Mouse (Mus musculus): ENCODE measurements around the gene Tmem127.
"Not testable (repeated sequence)": the region's sequence is repeated elsewhere in the genome, so short reads cannot be mapped to it uniquely, and the experiment has no call there.

Tmem127 gene

DNA sequence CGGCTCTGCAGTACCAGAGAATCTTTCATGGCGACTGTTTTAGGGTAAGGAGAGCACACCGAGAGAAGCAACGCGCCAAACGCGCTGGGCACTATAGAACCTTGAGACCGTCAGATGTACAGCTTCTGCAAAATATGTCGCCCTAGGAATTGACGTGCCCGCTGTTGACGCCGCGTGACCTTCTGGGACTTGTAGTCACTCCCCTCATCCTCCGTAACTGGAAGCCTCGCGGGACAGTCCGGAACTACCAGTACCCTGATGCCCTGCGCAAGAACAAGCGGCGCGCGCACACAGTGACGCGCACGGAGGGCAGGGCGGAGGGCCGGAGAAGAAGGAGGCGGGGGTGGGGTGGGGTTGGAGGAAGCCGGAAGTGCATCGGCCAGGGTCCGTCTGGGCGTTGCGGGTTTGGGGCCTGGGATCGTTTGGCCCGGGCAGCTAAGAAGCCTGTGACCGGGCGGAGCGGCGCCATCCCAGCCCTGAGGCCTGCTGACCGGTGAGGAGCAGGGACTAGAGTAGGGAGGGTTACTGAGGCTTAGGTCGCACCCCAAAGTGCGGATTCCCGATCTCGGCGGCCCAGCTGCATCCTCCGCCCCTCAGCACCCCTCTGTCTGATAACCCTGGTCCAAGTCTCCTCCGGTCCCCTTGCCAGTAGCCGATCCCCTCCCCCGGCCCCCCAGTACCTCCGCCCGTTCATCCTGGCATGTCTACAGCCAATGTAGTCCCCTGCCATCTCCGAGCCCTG lies at the start of gene Tmem127, which contains the start of gene Ciao1:
Tmem127 (plus strand) TSS at position 317 of the 742 bp plus-strand sequence.
Ciao1 (minus strand) TSS at position 225 of the 742 bp plus-strand sequence.
- DNase-seq (ENCODE audit: low read depth, low spot score), result peak; percentile 99

DNA sequence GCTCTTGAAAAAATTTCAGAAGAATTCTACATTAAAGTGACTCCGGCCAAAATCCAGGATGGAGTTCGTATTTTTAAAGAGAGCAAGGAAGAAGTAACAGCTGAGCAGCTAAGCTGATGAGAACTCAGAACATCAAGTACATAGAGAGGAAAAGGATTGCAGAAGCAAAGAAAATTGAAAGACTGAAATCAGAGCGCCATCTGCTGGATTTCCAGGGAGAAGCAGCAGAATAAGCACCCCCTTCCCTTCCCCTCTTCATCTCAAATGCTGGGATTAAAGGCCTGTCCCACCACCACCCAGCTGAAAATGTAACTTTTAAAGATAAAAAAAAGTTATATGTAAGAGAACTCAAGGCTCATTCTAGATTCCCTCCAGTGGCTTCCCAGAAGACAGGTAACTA lies 42.8 kb upstream of the Tmem127 start:
- DNase-seq (ENCODE audit: low read depth, low spot score), result peak; percentile 48

DNA sequence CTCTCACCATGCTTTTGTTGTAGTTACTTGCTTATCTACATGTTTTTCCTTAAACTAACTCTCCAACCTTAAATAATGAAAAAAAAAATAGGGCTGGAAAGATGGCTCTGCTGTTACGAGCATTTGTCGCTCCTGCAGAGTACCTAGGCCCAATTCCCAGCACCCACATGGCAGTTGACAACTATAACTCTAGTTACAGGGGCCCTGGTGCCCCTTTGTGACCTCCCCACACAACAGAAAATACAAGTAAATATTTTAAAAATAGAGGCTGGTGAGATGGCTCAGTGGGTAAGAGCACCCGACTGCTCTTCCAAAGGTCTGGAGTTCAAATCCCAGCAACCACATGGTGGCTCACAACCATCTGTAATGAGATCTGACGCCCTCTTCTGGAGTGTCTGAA lies 41.8 kb upstream of the Tmem127 start:
- not testable (repeated sequence) for DNase-seq (ENCODE audit: low read depth, low spot score)

DNA sequence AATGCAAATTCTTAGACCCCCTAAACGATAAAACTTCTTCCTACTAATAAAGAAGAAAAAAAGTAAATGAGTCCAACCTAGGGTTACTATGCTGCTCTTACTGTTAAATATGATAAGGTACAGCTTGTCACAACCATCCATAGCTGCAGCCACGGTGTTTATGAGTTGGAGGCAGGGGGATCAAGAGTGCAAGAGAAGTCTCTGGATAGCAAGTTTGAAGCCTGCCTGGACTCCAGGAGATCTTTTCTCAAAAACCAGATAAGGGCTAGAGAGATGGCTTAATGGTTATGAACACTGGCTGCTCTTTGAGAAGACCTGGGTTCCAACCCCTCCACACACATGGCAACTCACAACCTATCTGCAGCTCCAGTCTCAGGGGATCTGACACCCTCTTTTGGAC lies 40.8 kb upstream of the Tmem127 start:
- DNase-seq (ENCODE audit: low read depth, low spot score), result no peak

DNA sequence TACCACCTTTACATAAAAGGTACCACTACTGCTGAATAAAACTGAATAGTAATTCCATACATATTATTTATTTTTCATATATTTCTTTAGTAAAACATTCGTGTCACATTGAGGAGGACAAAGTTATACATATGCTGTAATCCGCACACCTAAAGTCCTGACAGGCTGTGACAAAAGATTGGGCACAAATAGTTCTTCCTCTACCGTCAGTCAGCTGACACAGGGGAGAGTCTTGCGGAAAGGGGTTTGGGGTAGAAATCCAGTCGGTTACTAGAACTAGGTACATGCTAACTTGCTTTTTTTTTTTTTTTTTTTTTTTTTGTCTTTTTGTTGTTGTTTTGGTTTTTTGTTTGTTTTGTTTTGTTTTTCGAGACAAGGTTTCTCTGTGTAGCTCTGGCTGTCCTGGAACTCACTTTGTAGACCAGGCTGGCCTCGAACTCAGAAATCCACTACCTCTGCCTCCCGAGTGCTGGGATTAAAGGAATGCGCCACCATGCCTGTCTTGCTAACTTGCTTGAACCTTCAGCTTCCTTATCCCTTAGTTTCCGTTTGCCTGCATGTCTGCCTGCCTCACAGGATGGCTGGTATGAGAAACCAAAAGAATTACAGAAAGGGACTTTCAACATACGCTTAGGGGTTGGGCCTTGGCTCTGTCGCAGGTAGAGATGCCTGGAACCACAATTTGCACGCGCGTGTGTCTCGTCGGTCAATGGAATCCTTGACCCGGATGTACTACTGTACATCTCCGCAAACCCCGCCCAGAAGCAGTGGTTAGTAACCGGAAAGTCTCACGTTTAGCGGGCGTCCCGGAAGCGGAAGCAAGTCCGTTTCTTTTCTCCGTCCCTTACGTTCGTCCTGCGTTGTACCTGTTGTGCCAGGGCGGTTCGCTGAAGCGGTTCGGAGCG lies 39.9 kb upstream of the Tmem127 start, which contains the start of the genes 1810024B03Rik and Snrnp200:
1810024B03Rik (minus strand) TSS at position 734 of the 905 bp plus-strand sequence.
Snrnp200 (plus strand) TSS at position 840 of the 905 bp plus-strand sequence.
- peak; percentile 98 for DNase-seq (ENCODE audit: low read depth, low spot score)

DNA sequence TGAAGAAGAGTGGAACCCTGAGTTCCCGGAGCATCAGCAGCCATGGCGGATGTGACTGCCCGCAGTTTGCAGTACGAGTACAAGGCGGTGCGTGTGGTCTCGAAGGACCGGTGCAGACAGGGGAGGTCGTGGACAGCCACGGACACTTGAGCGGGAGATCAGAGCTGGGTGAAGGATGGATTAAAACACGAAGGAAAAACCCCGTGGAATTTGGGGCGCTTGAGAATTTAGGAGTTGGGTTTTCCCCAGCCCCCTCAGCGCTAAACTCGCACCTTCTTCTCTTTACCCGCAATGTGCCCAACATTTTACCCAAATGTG lies 39.3 kb upstream of the Tmem127 start:
- no peak for DNase-seq (ENCODE audit: low read depth, low spot score)

DNA sequence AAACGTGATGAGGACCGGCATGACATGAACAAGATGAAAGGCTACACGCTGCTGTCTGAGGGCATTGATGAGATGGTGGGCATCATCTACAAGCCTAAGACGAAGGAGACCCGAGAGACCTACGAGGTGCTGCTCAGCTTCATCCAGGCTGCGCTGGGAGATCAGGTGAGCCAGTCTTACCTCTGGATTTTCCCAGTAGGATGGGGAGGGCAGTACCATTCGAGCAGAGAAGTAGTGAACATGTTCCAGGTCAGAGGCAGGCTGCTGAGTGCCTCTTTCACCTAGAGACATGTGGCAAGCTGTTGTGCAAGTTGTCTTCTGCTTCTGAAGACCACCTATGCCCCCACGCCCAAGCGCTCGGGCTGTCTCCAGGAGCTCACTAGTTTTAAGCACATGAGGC lies 37.0 kb upstream of the Tmem127 start:
- DNase-seq (ENCODE audit: low read depth, low spot score), result no peak

DNA sequence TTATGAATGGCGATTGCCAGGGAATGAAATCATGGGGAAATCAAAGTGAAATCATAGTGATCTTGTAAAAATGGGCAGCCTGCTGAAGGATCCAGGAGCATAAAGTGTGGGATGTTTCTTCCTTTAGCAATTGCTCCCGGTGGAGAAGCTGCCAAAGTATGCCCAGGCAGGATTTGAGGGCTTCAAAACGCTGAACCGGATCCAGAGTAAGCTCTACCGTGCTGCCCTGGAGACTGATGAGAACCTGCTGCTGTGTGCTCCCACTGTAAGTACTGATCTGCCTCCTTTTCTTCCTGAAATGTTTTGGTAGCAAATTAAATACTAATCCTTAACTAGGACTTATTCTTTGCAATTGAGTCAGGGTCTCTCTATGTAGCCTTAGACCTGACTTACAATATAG lies 30.0 kb upstream of the Tmem127 start:
- DNase-seq (ENCODE audit: low read depth, low spot score), result no peak

DNA sequence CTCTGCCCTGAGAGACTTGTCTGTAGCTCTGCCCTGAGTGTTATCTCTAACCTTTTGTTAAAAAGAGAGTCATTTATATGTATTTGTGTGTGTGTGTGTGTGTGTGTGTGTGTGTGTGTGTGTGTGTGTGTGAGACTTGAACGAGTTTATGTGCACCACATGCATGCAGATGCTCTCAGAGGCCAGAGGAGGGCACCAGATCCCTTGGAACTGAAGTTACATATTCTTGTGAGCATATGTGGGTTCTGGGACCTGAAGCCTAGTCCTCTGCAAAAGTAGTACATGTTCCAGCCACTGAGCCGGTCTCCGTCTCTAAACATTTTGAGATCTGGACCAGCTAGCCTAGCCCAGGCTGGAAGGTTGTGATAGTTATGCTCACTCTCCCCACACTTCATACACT lies 22.4 kb upstream of the Tmem127 start:
- DNase-seq (ENCODE audit: low read depth, low spot score), result no peak

DNA sequence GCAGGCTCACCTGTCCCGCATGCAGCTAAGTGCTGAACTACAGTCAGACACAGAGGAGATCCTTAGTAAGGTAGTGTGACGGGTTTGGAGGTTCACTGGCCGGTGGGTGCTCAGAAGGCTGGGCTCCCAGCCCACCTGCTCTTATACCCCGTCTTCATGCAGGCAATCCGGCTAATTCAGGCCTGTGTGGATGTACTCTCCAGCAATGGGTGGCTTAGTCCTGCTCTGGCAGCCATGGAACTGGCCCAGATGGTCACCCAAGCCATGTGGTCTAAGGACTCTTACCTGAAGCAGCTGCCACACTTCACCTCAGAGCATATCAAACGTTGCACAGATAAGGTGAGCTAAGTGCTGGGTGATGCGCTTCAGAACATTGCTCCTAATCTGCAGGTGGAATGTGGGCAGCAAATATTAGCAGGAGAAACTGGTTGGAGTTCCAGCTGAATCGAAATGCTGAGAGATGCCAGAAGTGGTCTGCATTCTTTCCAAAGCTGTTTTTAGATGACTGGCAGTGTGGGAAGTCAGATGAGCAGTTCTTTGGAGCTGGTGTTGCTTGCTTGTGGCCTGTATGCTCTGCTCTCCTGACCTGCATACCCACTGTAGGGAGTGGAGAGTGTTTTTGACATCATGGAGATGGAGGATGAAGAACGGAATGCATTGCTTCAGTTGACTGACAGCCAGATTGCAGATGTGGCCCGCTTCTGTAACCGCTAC lies 9.7 kb upstream of the Tmem127 start:
- no peak for DNase-seq (ENCODE audit: low read depth, low spot score)

DNA sequence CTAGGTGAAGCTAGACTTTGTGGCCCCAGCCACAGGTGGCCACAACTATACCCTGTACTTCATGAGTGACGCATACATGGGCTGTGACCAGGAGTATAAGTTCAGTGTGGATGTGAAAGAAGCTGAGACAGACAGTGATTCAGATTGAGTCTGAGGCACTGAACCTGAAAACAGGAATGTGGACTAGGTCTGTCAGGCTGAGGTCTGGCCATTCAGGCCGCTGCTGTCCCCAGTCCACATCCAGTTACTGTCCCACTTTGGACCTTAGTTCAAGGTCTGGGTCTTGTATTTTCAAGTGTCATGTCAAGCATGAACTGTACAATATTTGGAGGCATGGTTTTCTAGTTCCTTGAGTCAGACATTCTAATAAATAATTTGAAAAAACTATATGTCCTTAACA lies 7.6 kb upstream of the Tmem127 start:
- DNase-seq (ENCODE audit: low read depth, low spot score), result no peak

DNA sequence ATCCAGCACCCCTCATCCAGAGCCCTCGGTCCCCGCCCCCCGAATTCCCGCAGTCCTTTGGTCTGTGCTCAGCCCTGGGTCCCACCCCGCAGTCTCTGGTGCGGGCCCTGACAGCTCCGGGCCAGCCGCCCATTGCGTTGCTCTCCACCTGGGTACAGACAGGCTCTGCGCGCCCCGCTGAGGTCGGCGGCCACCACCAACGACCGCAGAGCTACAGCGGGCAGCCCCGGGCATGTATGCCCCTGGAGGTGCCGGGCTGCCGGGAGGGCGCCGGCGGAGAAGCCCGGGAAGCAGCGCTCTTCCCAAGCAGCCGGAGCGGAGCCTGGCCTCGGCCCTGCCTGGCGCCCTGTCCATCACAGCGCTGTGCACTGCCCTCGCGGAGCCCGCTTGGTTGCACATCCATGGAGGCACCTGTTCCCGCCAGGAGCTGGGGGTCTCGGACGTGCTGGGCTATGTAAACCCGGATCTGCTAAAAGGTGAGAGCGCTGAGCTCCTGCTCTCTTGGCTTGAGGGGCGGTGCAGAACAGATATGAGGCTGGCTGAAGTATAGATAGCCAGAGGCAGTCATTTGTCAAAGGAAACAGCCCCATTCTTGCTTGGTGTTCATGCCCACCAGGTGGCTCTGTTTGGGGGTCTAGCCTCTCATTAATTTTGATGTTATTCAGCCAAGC lies 761 bp downstream of the Tmem127 start:
- DNase-seq (ENCODE audit: low read depth, low spot score), result peak; percentile 69

DNA sequence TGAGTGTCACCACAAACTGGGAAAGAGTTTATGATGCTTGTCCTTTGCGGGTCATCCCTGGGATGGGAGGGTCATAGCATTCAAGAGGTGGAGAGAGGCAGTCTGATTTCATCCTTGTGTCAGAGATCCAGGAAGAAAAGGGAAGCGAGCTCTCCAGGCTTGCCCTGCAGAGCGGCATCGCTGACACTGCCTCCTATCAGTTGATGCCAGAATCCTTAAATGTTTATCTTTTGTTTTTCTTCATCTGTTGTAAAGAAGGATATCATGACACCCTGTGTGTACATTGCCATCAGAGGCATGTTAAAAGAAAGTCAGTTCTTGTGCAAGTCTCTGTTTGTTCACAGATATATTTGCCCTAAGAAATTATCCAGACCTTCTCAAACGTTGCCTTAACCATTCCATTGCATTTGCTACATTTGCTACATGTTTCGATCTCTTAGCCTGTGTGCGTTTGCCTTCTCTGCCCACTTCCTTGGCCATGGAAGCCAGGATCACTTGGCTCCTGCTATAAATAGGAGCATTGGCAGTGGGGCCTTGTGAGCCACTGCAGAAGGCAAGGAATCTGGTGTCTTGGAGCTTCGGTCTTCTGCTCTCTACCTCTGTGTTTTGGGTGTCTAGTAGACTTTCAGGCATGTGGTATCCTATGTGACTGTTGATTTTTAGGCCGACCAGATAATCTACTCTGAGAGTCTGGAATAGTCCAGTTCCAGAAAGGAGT lies 2.7 kb downstream of the Tmem127 start:
- no peak for DNase-seq (ENCODE audit: low read depth, low spot score)

DNA sequence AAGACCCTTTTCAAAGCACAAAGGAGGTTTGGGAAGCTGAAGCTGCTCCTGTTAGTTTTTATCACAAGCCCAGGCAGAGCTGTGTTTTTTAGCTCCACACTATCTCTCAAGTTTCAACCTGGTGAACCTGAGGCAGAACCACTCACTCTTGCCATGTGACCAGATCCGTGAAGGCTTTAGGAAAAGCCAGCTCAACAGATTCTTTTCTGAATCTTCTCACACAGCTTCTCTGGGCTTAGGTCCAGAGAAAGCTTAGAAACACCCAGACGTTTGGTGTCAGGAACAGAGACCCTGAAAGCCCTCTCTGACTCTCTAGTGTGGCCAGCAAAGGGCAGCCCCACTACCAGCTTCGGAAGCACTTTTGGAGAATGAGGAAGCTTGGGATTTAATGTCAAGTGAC lies 3.7 kb downstream of the Tmem127 start:
- DNase-seq (ENCODE audit: low read depth, low spot score), result no peak

DNA sequence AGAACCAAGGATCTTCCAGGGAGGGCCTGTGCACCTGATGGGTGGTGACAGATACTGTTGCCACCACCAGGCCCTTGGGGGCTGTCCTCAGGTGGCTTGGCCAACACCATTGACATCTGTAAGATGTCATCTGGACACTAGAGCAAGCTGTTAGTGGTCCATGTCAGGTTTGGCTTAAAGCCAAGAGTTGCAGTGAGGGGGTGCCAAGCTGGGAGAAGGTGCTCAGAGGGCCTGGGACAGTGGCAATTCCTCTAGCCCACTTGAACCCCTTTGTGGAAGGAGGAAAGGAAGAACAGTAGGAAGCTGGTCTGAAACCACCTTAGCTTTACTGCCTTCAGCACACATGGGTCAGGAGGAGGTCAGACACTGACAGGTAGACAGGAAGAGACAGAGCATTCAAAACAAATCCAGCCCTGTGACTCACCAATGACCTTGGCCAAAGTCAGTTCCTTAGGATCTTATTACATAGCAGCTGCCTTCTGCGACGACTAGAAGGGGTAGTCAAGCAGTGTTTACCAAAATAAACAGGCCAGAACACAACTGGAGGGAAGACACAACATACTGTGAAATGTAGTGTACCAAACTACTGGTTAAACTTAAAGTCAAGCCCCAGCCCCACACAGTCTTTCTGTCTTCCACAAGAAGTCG lies 4.3 kb downstream of the Tmem127 start:
- DNase-seq (ENCODE audit: low read depth, low spot score), result no peak

DNA sequence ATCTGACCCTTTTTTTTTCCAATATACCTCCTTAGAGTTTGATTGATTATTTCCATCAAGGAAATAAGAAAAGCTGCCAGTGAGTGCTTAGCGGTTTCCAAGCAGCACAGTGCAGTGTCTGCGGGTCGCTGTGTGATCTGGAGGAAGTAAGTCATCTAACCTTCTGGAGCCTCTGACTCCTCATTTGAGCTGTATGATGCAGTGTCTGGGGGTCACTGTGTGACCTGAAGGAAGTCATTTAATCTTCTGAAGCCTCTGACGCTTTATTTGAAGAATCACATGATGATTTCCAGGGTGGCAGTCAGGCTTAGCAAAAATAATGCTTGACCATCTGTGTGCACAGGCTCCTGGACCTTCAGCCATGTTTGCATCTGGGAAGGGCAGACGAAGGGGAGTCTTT lies 5.1 kb downstream of the Tmem127 start:
- DNase-seq (ENCODE audit: low read depth, low spot score), result no peak

DNA sequence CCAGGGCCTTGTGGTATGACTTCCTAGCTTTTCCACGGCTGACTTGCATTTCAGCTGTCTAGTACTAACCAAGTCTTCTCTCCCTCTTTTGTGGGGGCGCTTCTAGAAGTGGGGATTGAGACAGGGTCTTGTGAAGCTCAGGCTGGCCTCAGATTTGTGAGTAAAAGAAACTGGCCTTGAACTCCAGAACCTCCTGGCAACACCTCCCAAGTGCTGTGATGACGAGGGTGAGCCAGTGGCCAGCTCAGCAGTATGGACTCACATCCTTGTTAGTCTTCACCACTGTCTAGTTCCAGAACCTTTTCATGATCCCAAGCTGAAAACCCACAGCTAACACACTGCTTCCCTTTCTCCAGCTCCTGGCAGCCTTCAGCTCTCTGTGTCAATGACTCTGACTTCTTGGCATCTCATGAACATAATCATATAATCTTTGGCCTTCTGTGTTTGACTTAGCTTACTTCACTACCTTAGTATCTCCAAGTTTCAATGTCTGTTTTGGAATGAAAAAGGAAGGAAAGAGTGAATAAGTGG lies 7.0 kb downstream of the Tmem127 start:
- DNase-seq (ENCODE audit: low read depth, low spot score), result no peak

DNA sequence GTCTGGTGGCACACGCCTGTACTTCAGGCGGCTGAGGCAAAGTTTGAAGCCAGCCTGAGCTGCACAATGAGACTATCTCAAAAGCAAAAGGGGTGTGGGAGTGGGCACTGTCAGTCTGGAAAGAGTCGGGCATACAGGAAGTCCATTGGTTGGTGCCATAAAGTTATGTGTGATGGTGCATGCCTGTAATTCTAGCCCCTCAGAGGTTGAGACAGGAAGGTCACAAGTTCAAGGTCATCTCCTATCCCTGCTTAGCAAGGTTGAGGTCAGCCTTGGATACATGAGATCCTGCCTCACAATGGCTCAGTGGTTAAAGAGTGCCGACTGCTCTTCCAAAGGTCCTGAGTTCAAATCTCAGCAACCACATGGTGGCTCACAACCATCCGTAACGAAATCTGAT lies 7.6 kb downstream of the Tmem127 start:
- no peak for DNase-seq (ENCODE audit: low read depth, low spot score)

DNA sequence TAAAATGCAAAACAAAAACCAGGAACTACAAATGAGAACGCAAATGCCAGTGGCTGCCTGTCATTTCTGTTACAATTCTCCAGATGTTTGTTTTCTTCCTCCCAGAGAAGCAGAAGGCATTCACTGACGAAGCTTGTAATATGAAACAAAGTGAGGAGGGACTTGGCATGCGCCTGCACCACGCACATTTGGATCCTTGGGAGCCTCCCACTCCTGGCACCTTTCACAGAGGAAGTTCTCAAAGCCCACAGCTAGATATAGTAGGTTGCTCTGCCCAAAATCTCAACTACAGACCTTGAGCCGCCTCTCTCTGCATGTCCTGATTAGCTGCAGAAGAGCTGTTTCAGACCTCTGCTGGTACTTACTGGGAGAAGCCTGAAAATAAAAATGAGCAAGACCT lies 11.6 kb downstream of the Tmem127 start:
- no peak for DNase-seq (ENCODE audit: low read depth, low spot score)

DNA sequence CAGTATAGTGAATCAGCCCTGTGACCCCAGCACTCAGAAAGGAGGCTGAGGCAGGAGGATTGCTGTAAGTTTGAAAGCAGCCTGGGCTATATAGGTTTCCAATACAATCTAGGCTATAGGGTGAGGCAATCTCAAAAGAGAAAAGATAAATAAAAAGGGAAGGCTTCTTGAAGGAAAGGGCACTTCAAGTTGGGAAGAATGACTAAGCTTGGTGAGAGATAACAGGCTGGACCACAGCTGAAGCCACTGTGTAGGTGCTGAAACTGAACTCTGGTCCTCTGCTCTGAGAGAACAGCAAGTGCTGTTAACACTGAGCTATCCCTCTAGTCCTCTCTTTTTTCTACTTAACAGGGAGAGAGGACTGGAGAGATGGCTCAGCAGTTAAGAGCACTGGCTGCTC lies 14.8 kb downstream of the Tmem127 start:
- DNase-seq (ENCODE audit: low read depth, low spot score), result no peak
